8 mouse cellular contexts compared by ENCODE assay signal in genomic region chr19:5799566-5800349, GRCm38 (mm10). TPM values are rescaled to one million over a fixed set of nuclear protein-coding genes. Genes with fewer than 3 reads are reported as not detected.
DNase-seq lines count a peak whose midpoint lies in the region; ATAC-seq and TF ChIP-seq lines count a peak whose summit lies in the region.

No protein-coding gene starts in this region.

- H3K27ac ChIP-seq in forebrain, embryonic 12.5 days = peak overlapping the region; percentile 100
- H3K27ac ChIP-seq in limb, embryonic 11.5 days (replicated peaks; ENCODE audit: low read depth, low read length) = no peak overlapping the region
- H3K27ac ChIP-seq in neural tube, embryonic 11.5 days (ENCODE audit: low read depth, low read length) = peak overlapping the region; percentile 39; the same call in 1 of the 2 replicates

- H3K4me3 ChIP-seq in G1E (ENCODE audit: low read depth, low read length) = peak overlapping the region; percentile 88
- H3K4me3 ChIP-seq in forebrain, embryonic 12.5 days (replicated peaks) = peak overlapping the region; percentile 99
- H3K4me3 ChIP-seq in limb, embryonic 11.5 days (ENCODE audit: low read depth, low read length) = peak overlapping the region; percentile 63
- H3K4me3 ChIP-seq in neural tube, embryonic 11.5 days (ENCODE audit: low read depth, low read length) = peak overlapping the region; percentile 71

- no peak for TF ChIP-seq CTCF in G1E (IDR thresholded peaks at IDR 0.05; ENCODE audit: low read depth, low read length)

- ATAC-seq in G1E (ENCODE audit: extremely low read depth, insufficient number of reproducible peaks, low FRiP score, poor library complexity, severe bottlenecking) = no peak
- no peak for ATAC-seq in forebrain, embryonic 12.5 days (ENCODE audit: low FRiP score)
- ATAC-seq in limb, embryonic 11.5 days (ENCODE audit: insufficient number of reproducible peaks, low FRiP score, low TSS enrichment, low read depth) = no peak
- ATAC-seq in neural tube, embryonic 11.5 days (ENCODE audit: insufficient read depth, low FRiP score, low TSS enrichment) = no peak
- ATAC-seq in megakaryocyte-erythroid progenitor cell, adult 5-6 weeks (replicated peaks; ENCODE audit: low FRiP score, low TSS enrichment, poor library complexity, severe bottlenecking) = no peak

- peaks cover 58% of the 10 kb centered on the region for H3K36me3 ChIP-seq in G1E (replicated peaks)
- H3K36me3 ChIP-seq in forebrain, embryonic 12.5 days (replicated peaks) = peaks cover 41% of the 10 kb centered on the region
- H3K36me3 ChIP-seq in limb, embryonic 11.5 days (ENCODE audit: control insufficient read depth, insufficient read depth, low read length) = peaks cover 17% of the 10 kb centered on the region
- H3K36me3 ChIP-seq in neural tube, embryonic 11.5 days (ENCODE audit: control insufficient read depth, insufficient read depth, low read length) = peaks cover 14% of the 10 kb centered on the region

- no peaks in the 10 kb centered on the region for H3K27me3 ChIP-seq in G1E (ENCODE audit: insufficient read depth, low read length)
- no peaks in the 10 kb centered on the region for H3K27me3 ChIP-seq in forebrain, embryonic 12.5 days
- no peaks in the 10 kb centered on the region for H3K27me3 ChIP-seq in limb, embryonic 11.5 days (ENCODE audit: control insufficient read depth, insufficient read depth, low read length)
- no peaks in the 10 kb centered on the region for H3K27me3 ChIP-seq in neural tube, embryonic 11.5 days (ENCODE audit: control insufficient read depth, insufficient read depth, low read length)

- under 1% methylated on average over 10 of the region's 10 CpGs for WGBS in forebrain, embryonic 12.5 days
- WGBS in limb, embryonic 11.5 days = under 1% methylated on average over 10 of the region's 10 CpGs
- WGBS in neural tube, embryonic 11.5 days = 2% methylated on average over 10 of the region's 10 CpGs

- H3K9ac ChIP-seq in forebrain, embryonic 12.5 days = peak overlapping the region; percentile 99
- peak overlapping the region; percentile 80 for H3K9ac ChIP-seq in limb, embryonic 11.5 days (ENCODE audit: low read length)
- H3K9ac ChIP-seq in neural tube, embryonic 11.5 days (ENCODE audit: low read length) = peak overlapping the region; percentile 96

- H3K4me1 ChIP-seq in G1E (ENCODE audit: insufficient read depth, low read depth, low read length) = peaks cover 44% of the 10 kb centered on the region
- peaks cover 50% of the 10 kb centered on the region for H3K4me1 ChIP-seq in forebrain, embryonic 12.5 days
- peaks cover 16% of the 10 kb centered on the region for H3K4me1 ChIP-seq in limb, embryonic 11.5 days (ENCODE audit: control insufficient read depth, insufficient read depth, low read length)
- peaks cover 25% of the 10 kb centered on the region for H3K4me1 ChIP-seq in neural tube, embryonic 11.5 days (ENCODE audit: control insufficient read depth, insufficient read depth, low read length)

- peak overlapping the region; percentile 95 for H3K4me2 ChIP-seq in forebrain, embryonic 12.5 days
- H3K4me2 ChIP-seq in limb, embryonic 11.5 days (ENCODE audit: low read depth, severe bottlenecking) = peak overlapping the region; percentile 66
- H3K4me2 ChIP-seq in neural tube, embryonic 11.5 days (ENCODE audit: low read depth) = peak overlapping the region; percentile 90

- H3K9me3 ChIP-seq in G1E (replicated peaks) = no peaks in the 10 kb centered on the region
- H3K9me3 ChIP-seq in forebrain, embryonic 12.5 days = no peaks in the 10 kb centered on the region
- H3K9me3 ChIP-seq in limb, embryonic 11.5 days (ENCODE audit: control insufficient read depth, low read length) = no peaks in the 10 kb centered on the region
- no peaks in the 10 kb centered on the region for H3K9me3 ChIP-seq in neural tube, embryonic 11.5 days (ENCODE audit: control insufficient read depth, low read length)

- DNase-seq in gastrocnemius, postnatal 25 days = peak; percentile 51
- no peak for DNase-seq in gastrocnemius, postnatal 4 days (ENCODE audit: low spot score in 2 of 2)
- no peak for DNase-seq in G1E (ENCODE audit: low spot score)
- peak; percentile 56 for DNase-seq in limb, embryonic 11.5 days (ENCODE audit: low spot score)
- no peak for DNase-seq in neural tube, embryonic 11.5 days (ENCODE audit: low spot score)
- no peak for DNase-seq in ovary, postnatal 36 days (ENCODE audit: low spot score)

RNA-seq across cellular contexts. Expression of gene Scyl1, which starts 28.5 kb away (rescaled TPM):
- 10 to 100 TPM; 62.2 to 62.8 TPM for total RNA-seq in gastrocnemius, postnatal 25 days (2021)
- total RNA-seq in gastrocnemius, postnatal 4 days (2021) = 10 to 100 TPM; 71.7 to 75.6 TPM
- 27.7 and 37.5 TPM in 2 replicates for total RNA-seq in G1E (2014; fragmentation: Nextera tagmentation)
- 40.3 and 41.2 TPM in 2 replicates for total RNA-seq in G1E (2017)
- 65.6 and 72.6 TPM in 2 replicates for polyA plus RNA-seq in G1E (2012)
- 63.4 and 65.3 TPM in 2 replicates for polyA plus RNA-seq in forebrain, embryonic 12.5 days (2016; fragmentation: Nextera tagmentation; extraction: Ambion mirVana)
- 65.8 and 66.6 TPM in 2 replicates for polyA plus RNA-seq in limb, embryonic 11.5 days (2014; fragmentation: Nextera tagmentation; extraction: Ambion mirVana)
- polyA plus RNA-seq in neural tube, embryonic 11.5 days (2014; fragmentation: Nextera tagmentation; extraction: Ambion mirVana) = 63.9 and 67.4 TPM in 2 replicates
- 28.7 and 43.4 TPM in 2 replicates for total RNA-seq in megakaryocyte-erythroid progenitor cell, adult 5-6 weeks (2014; fragmentation: Nextera tagmentation)
- total RNA-seq in megakaryocyte-erythroid progenitor cell, adult 5-6 weeks (2017) = 20.2 and 23.1 TPM in 2 replicates

RNA-seq across cellular contexts. Expression of gene Ltbp3, which starts 59.1 kb away (rescaled TPM):
- total RNA-seq in gastrocnemius, postnatal 25 days (2021) = 10 to 100 TPM; 45.7 to 49.6 TPM
- 100 to 1,000 TPM; 116 to 137 TPM for total RNA-seq in gastrocnemius, postnatal 4 days (2021)
- total RNA-seq in G1E (2014; fragmentation: Nextera tagmentation) (not detected in 2 replicates), G1E (2017) (0.17 and 0.22 TPM in 2 replicates)
- 0.13 TPM in 1 of 2 replicates, not detected in the other for polyA plus RNA-seq in G1E (2012)
- polyA plus RNA-seq in forebrain, embryonic 12.5 days (2016; fragmentation: Nextera tagmentation; extraction: Ambion mirVana) = 10.0 and 12.0 TPM in 2 replicates
- 3.0 and 9.7 TPM in 2 replicates for polyA plus RNA-seq in limb, embryonic 11.5 days (2014; fragmentation: Nextera tagmentation; extraction: Ambion mirVana)
- polyA plus RNA-seq in neural tube, embryonic 11.5 days (2014; fragmentation: Nextera tagmentation; extraction: Ambion mirVana) = 5.2 and 9.7 TPM in 2 replicates
- 3.5 and 4.4 TPM in 2 replicates for total RNA-seq in megakaryocyte-erythroid progenitor cell, adult 5-6 weeks (2014; fragmentation: Nextera tagmentation)
- total RNA-seq in megakaryocyte-erythroid progenitor cell, adult 5-6 weeks (2017) = 3.4 TPM in 2 replicates

Comparison
In these comparisons a context has a peak if more than half of its experiments do, and no peak if none do; other contexts are left out.
1. DNase-seq: peak in gastrocnemius, postnatal 25 days (single experiment) and limb, embryonic 11.5 days (single experiment); none in gastrocnemius, postnatal 4 days (0 of 2), G1E (single experiment), neural tube, embryonic 11.5 days (single experiment) and ovary, postnatal 36 days (single experiment).
2. RNA of gene Ltbp3, which starts 59.1 kb away (total RNA-seq): 116 to 137 TPM in gastrocnemius, postnatal 4 days and 45.7 to 49.6 TPM in gastrocnemius, postnatal 25 days; 3.4 to 4.4 TPM in megakaryocyte-erythroid progenitor cell, adult 5-6 weeks and 0.17 to 0.22 TPM in G1E; every median in the first group is over 4 times any median in the second.
3. Peak in every context shown above with its lines, with median percentiles within 50 percentile points of each other: H3K4me3 ChIP-seq, H3K4me2 ChIP-seq and H3K9ac ChIP-seq.